Mouse (Mus musculus) MEL (cell line): ENCODE measurements around the gene Krt88. TPM values are rescaled to one million over a fixed set of nuclear protein-coding genes. Genes with fewer than 3 reads are reported as not detected.

ENCODE experiments used
- DNase-seq: peaks from one replicate; pipeline ENCODE4 v3.0.0; 2011; ENCODE audit warnings: low read depth, low spot score
- H3K27ac ChIP-seq: 2 replicates; pipeline ENCODE4 v1.5.1; 2012; ENCODE audit warnings: low read depth, mild to moderate bottlenecking, control low read depth, low read length, moderate library complexity; ENCODE audit not compliant: control insufficient read depth
- H3K27me3 ChIP-seq, 2 experiments: fragments of 150-350 bp in 1 of 2; sonication (generic) in 1 of 2; 2 replicates each; pipeline ENCODE4 v1.6.1; 2012; ENCODE audit warnings: low read length in 2 of 2, mild to moderate bottlenecking in 2 of 2, improper control_type of control experiment in 1 of 2, moderate library complexity in 1 of 2; ENCODE audit not compliant: insufficient read depth in 2 of 2, control insufficient read depth in 1 of 2
- H3K36me3 ChIP-seq, 2 experiments: 2 replicates each; pipeline ENCODE4 v1.6.1; 2012 to 2014; ENCODE audit warnings: low read length in 2 of 2, improper control_type of control experiment in 1 of 2, inconsistent platforms in 1 of 2, mild to moderate bottlenecking in 1 of 2; ENCODE audit not compliant: insufficient read depth in 2 of 2, control insufficient read depth in 1 of 2
- H3K4me1 ChIP-seq, 2 experiments: fragments of 150-350 bp in 1 of 2; sonication (generic) in 1 of 2; 2 replicates each; pipeline ENCODE4 v1.6.1; 2012; ENCODE audit warnings: low read length in 2 of 2, improper control_type of control experiment in 1 of 2, mild to moderate bottlenecking in 1 of 2; ENCODE audit not compliant: insufficient read depth in 2 of 2, control insufficient read depth in 1 of 2
- H3K4me3 ChIP-seq, 2 experiments: fragments of 150-350 bp in 1 of 2; sonication (generic) in 1 of 2; 2 replicates each; pipeline ENCODE4 v1.5.1; 2012; ENCODE audit warnings: low read depth in 2 of 2, low read length in 2 of 2, mild to moderate bottlenecking in 2 of 2, moderate library complexity in 2 of 2, control low read depth in 1 of 2, improper control_type of control experiment in 1 of 2; ENCODE audit not compliant: control insufficient read depth in 1 of 2, insufficient read depth in 1 of 2
- H3K79me2 ChIP-seq: 2 replicates; pipeline ENCODE4 v1.6.1; 2012; ENCODE audit warnings: mild to moderate bottlenecking, low read length, moderate library complexity; ENCODE audit not compliant: control insufficient read depth, poor library complexity, insufficient read depth
- H3K9ac ChIP-seq: 2 replicates; pipeline ENCODE4 v1.6.1; 2012; ENCODE audit warnings: low read depth, mild to moderate bottlenecking, control low read depth, low read length, moderate library complexity; ENCODE audit not compliant: control insufficient read depth, poor library complexity, severe bottlenecking
- H3K9me3 ChIP-seq: fragments of 150-350 bp; sonication (generic); replicated peaks from 2 replicates; pipeline ENCODE4 v1.6.1; 2012; ENCODE audit warnings: mild to moderate bottlenecking, low read length, improper control_type of control experiment, moderate library complexity; ENCODE audit not compliant: insufficient read depth
- BHLHE40 ChIP-seq: IDR thresholded peaks from 2 replicates; pipeline ENCODE4 v1.6.1; 2012; ENCODE audit warnings: low read depth, mild to moderate bottlenecking, inconsistent platforms, low read length, improper control_type of control experiment, borderline replicate concordance
- CHD1 ChIP-seq: IDR thresholded peaks from 2 replicates; pipeline ENCODE4 v1.6.1; 2012; ENCODE audit warnings: low read depth, mild to moderate bottlenecking, inconsistent platforms, low read length, improper control_type of control experiment
- CTCF ChIP-seq, 3 experiments: IDR thresholded peaks in 2 of 3; conservative IDR thresholded peaks in 1 of 3; 2 replicates each; pipeline ENCODE4 v1.5.1; 2011 to 2012; ENCODE audit warnings: low read length in 3 of 3, low read depth in 2 of 3, mild to moderate bottlenecking in 2 of 3, improper control_type of control experiment in 1 of 3, inconsistent platforms in 1 of 3, mixed read lengths in 1 of 3, moderate library complexity in 1 of 3; ENCODE audit not compliant: control insufficient read depth in 1 of 3, insufficient read depth in 1 of 3, poor library complexity in 1 of 3, severe bottlenecking in 1 of 3
- ELF1 ChIP-seq: IDR thresholded peaks from 2 replicates; pipeline ENCODE4 v1.6.1; 2014; ENCODE audit warnings: low read depth, mild to moderate bottlenecking, inconsistent platforms, low read length, improper control_type of control experiment, moderate library complexity
- HCFC1 ChIP-seq: IDR thresholded peaks from 2 replicates; pipeline ENCODE4 v1.6.1; 2012; ENCODE audit warnings: low read depth, mild to moderate bottlenecking, inconsistent platforms, low read length, improper control_type of control experiment, moderate library complexity
- MAZ ChIP-seq: IDR thresholded peaks from 2 replicates; pipeline ENCODE4 v1.6.1; 2012; ENCODE audit warnings: low read depth, mild to moderate bottlenecking, inconsistent platforms, low read length, improper control_type of control experiment
- MXI1 ChIP-seq: IDR thresholded peaks from 2 replicates; pipeline ENCODE4 v1.6.1; 2011; ENCODE audit warnings: mild to moderate bottlenecking, low read depth, low read length, improper control_type of control experiment
- MYC ChIP-seq: IDR thresholded peaks from 2 replicates; pipeline ENCODE4 v1.6.1; 2011; ENCODE audit warnings: low read depth, mild to moderate bottlenecking, low read length, improper control_type of control experiment, moderate library complexity
- NRF1 ChIP-seq: IDR thresholded peaks from 2 replicates; pipeline ENCODE4 v1.6.1; 2014; ENCODE audit warnings: low read depth, mild to moderate bottlenecking, inconsistent platforms, low read length, improper control_type of control experiment, moderate library complexity; ENCODE audit not compliant: poor library complexity, insufficient read depth, severe bottlenecking
- POLR2AphosphoS2 ChIP-seq: IDR thresholded peaks from 2 replicates; pipeline ENCODE4 v1.6.1; 2011; ENCODE audit warnings: low read length, improper control_type of control experiment
- POLR2AphosphoS5 ChIP-seq: IDR thresholded peaks from 2 replicates; pipeline ENCODE4 v1.6.1; 2012; ENCODE audit warnings: low read depth, borderline replicate concordance, mild to moderate bottlenecking, inconsistent platforms, low read length, moderate library complexity, mixed read lengths
- RAD21 ChIP-seq: IDR thresholded peaks from 2 replicates; pipeline ENCODE4 v1.6.1; 2011; ENCODE audit warnings: mild to moderate bottlenecking, low read depth, low read length, improper control_type of control experiment
- RCOR1 ChIP-seq: IDR thresholded peaks from 2 replicates; pipeline ENCODE4 v1.6.1; 2012; ENCODE audit warnings: low read depth, mild to moderate bottlenecking, inconsistent platforms, low read length, improper control_type of control experiment
- SIN3A ChIP-seq: IDR thresholded peaks from 2 replicates; pipeline ENCODE4 v1.6.1; 2012; ENCODE audit warnings: low read length, improper control_type of control experiment, inconsistent platforms
- SMC3 ChIP-seq: IDR thresholded peaks from 2 replicates; pipeline ENCODE4 v1.6.1; 2011; ENCODE audit warnings: low read depth, low read length, improper control_type of control experiment
- TAL1 ChIP-seq: IDR thresholded peaks from 2 replicates; pipeline ENCODE4 v1.6.1; 2012; ENCODE audit warnings: mild to moderate bottlenecking, inconsistent platforms, low read length, moderate library complexity, mixed read lengths
- TBP ChIP-seq: IDR thresholded peaks from 2 replicates; pipeline ENCODE4 v1.8.0; 2011; ENCODE audit warnings: low read depth, low read length, improper control_type of control experiment
- UBTF ChIP-seq: IDR thresholded peaks from 2 replicates; pipeline ENCODE4 v1.6.1; 2012; ENCODE audit warnings: low read depth, mild to moderate bottlenecking, inconsistent platforms, low read length, improper control_type of control experiment, moderate library complexity, borderline replicate concordance; ENCODE audit not compliant: insufficient read depth
- USF1 ChIP-seq: IDR thresholded peaks from 2 replicates; pipeline ENCODE4 v1.6.1; 2014; ENCODE audit warnings: low read depth, mild to moderate bottlenecking, inconsistent platforms, low read length, improper control_type of control experiment, moderate library complexity
- ZKSCAN1 ChIP-seq: IDR thresholded peaks from 2 replicates; pipeline ENCODE4 v1.6.1; 2012; ENCODE audit warnings: low read depth, mild to moderate bottlenecking, inconsistent platforms, low read length, improper control_type of control experiment, moderate library complexity
- polyA plus RNA-seq, 2 experiments: library from polyadenylated mRNA; stranded (reverse) in 1 of 2; unstranded in 1 of 2; fragments of >175 nt in 1 of 2; fragments of >200 nt in 1 of 2; gene quantifications; 2 replicates each; pipeline versions ENCODE4 v1.2.1 to v1.2.4; 2012; ENCODE audit warnings: low replicate concordance in 2 of 2, low read depth in 1 of 2; ENCODE audit not compliant: insufficient read length in 2 of 2, insufficient read depth in 1 of 2, missing spikeins in 1 of 2
- total RNA-seq: library from RNA; depleted of rRNA; stranded (reverse); fragments of 300-350 nt; gene quantifications from 2 replicates; pipeline ENCODE4 v1.2.3, GENCODE M21; 2012

Krt88 gene
- total and polyA plus RNA-seq, 3 experiments: not detected

DNA sequence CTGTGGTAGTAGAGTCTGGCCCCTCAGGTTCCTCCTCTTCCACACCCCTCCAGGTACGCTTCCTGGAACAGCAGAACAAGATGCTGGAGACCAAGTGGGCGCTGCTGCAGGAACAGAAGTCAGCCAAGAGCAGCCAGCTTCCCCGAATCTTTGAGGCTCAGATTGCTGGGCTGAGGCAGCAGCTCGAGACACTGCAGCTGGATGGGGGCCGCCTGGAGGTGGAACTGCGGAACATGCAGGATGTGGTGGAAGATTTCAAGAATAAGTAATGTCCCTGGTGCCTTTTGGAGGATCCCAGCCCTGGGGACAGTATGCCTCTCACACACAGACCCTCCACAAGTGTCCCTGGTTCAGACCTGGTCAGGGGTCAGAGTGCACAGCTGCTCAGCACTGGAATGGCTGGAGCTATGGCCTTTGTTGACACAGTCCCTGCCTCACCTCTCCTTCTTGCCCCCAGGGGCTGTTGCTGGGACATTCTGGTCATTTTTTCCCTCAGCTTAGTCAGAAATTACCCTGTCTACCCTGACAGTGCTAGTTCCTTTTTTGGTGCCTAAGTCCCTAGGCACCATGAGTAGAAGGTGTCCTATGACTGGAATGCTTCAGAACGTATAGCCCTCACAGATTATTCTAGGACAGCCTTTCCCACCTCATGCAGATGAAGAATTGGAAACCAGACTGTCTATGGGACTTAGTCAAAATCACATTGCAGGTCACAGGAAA is 33.5 kb upstream of the Krt88 start:
- H3K27ac ChIP-seq: no peak overlapping the region
- no peaks in the 10 kb centered on the region for H3K9me3 ChIP-seq
- no peaks in the 10 kb centered on the region for H3K27me3 ChIP-seq
- H3K9ac ChIP-seq: no peak overlapping the region
- H3K36me3 ChIP-seq: no peaks in the 10 kb centered on the region
- no peak for DNase-seq
- no peaks in the 10 kb centered on the region for H3K4me1 ChIP-seq
- H3K79me2 ChIP-seq: no peaks in the 10 kb centered on the region
- no peak overlapping the region for H3K4me3 ChIP-seq
- TF ChIP-seq SIN3A (no peak), NRF1 (no peak), RCOR1 (no peak), TBP (no peak), POLR2AphosphoS5 (no peak), MAZ (no peak), MXI1 (no peak), UBTF (no peak), SMC3 (no peak), ZKSCAN1 (no peak)

DNA sequence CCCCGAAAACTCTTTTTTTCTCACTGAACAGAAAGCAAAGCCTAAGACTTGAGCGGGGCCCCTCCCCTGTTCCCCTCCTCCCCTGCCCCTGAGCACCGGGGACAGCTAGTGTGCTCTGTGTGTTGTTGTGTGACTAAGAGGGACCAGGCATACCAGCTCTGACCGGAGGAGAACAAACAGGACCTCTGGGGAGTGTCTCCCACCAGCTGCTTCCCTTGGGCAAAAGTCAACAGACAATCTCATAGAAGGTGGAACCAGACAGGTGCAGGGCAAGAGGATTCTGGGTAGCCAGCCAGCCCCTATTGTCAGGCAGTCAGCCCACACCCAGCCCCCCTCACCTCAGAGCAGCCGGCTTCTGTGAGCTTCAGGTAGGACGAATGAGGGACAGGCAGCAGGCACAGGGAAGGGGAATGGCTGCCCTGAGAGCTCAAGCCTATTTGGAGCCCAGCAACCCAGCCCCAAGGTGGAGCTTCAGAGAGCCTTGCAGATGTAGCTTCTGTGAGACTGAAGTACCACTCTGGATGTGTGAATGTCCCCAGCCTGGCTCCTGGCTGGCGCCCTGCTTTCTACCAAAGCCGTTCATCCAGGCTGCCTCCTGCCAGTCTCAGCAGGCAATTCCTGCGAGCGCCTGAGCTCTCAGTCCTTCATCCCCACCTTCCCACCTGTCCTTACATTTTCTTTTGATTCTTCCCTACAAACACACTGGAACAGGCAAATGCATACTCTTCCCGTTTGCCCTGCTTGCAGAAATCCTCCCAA is 32.6 kb upstream of the Krt88 start:
- Histone ChIP-seq H3K79me2 (no peaks in the 10 kb centered on the region), H3K9ac (no peak overlapping the region), H3K9me3 (no peaks in the 10 kb centered on the region), H3K4me1 (no peaks in the 10 kb centered on the region), H3K4me3 (no peak overlapping the region), H3K36me3 (no peaks in the 10 kb centered on the region), H3K27ac (no peak overlapping the region), H3K27me3 (no peaks in the 10 kb centered on the region)
- no peak for TF ChIP-seq HCFC1
- no peak for TF ChIP-seq SMC3
- no peak for TF ChIP-seq CHD1
- no peak for TF ChIP-seq BHLHE40
- TF ChIP-seq CTCF (IDR thresholded peaks at IDR 0.05 in 2 of 3, conservative IDR thresholded peaks at IDR 0.05 in 1 of 3; ENCODE audit: control insufficient read depth in 1 of 3, insufficient read depth in 1 of 3, low read depth in 2 of 3, low read length in 3 of 3, poor library complexity in 1 of 3, severe bottlenecking in 1 of 3): no peak
- no peak for TF ChIP-seq ELF1
- no peak for TF ChIP-seq MYC
- no peak for TF ChIP-seq RCOR1
- no peak for TF ChIP-seq MAZ
- TF ChIP-seq USF1: no peak
- no peak for TF ChIP-seq TAL1
- TF ChIP-seq MXI1: no peak
- no peak for TF ChIP-seq TBP
- no peak for TF ChIP-seq RAD21
- TF ChIP-seq POLR2AphosphoS2: no peak
- DNase-seq: no peak
